Mouse (Mus musculus): ENCODE results near the gene Fads2. TPM values are rescaled to one million over a fixed set of nuclear protein-coding genes. Genes with fewer than 3 reads are reported as not detected.

Fads2 gene
- polyA plus RNA-seq, 1 experiment, result 91.5 TPM

- Histone ChIP-seq H3K27me3 (ENCODE audit: control insufficient read depth, insufficient read depth, low read length) (no peaks in the 10 kb centered on the region), H3K27ac (ENCODE audit: control insufficient read depth, insufficient read depth, low read depth, low read length) (no peak overlapping the region; the same call in 1 of the 2 replicates), H3K4me1 (ENCODE audit: control insufficient read depth, insufficient read depth, low read length) (no peaks in the 10 kb centered on the region), H3K4me3 (ENCODE audit: control insufficient read depth, low read depth, low read length) (no peak overlapping the region), H3K36me3 (ENCODE audit: control insufficient read depth, insufficient read depth, low read length) (no peaks in the 10 kb centered on the region)
- no peak for TF ChIP-seq POLR2A (IDR thresholded peaks at IDR 0.05; ENCODE audit: control insufficient read depth, low read depth, low read length)
- TF ChIP-seq CTCF (IDR thresholded peaks at IDR 0.05; ENCODE audit: control insufficient read depth, insufficient read depth, insufficient replicate concordance, low read depth, low read length), result no peak
These were observed 14.0 kb upstream of the Fads2 start for GRCm38 (mm10) chr19:10115373-10116158.

- H3K4me1 ChIP-seq (ENCODE audit: control insufficient read depth, insufficient read depth, low read length), result no peaks in the 10 kb centered on the region
- TF ChIP-seq POLR2A (IDR thresholded peaks at IDR 0.05; ENCODE audit: control insufficient read depth, low read depth, low read length), result no peak
- TF ChIP-seq CTCF (IDR thresholded peaks at IDR 0.05; ENCODE audit: control insufficient read depth, insufficient read depth, insufficient replicate concordance, low read depth, low read length), result no peak
- no peak overlapping the region for H3K4me3 ChIP-seq (ENCODE audit: control insufficient read depth, low read depth, low read length)
- H3K27me3 ChIP-seq (ENCODE audit: control insufficient read depth, insufficient read depth, low read length), result no peaks in the 10 kb centered on the region
- H3K27ac ChIP-seq (ENCODE audit: control insufficient read depth, insufficient read depth, low read depth, low read length), result no peak overlapping the region
- no peaks in the 10 kb centered on the region for H3K36me3 ChIP-seq (ENCODE audit: control insufficient read depth, insufficient read depth, low read length)
These were observed 11.4 kb upstream of the Fads2 start for GRCm38 (mm10) chr19:10112956-10113355.

GRCm38 (mm10) chr19:10108666-10109065 is 7.1 kb upstream of the Fads2 start:
- H3K4me1 ChIP-seq (ENCODE audit: control insufficient read depth, insufficient read depth, low read length), result no peaks in the 10 kb centered on the region
- no peak for TF ChIP-seq POLR2A (IDR thresholded peaks at IDR 0.05; ENCODE audit: control insufficient read depth, low read depth, low read length)
- TF ChIP-seq CTCF (IDR thresholded peaks at IDR 0.05; ENCODE audit: control insufficient read depth, insufficient read depth, insufficient replicate concordance, low read depth, low read length), result no peak
- H3K27ac ChIP-seq (ENCODE audit: control insufficient read depth, insufficient read depth, low read depth, low read length), result no peak overlapping the region
- H3K27me3 ChIP-seq (ENCODE audit: control insufficient read depth, insufficient read depth, low read length), result no peaks in the 10 kb centered on the region
- H3K36me3 ChIP-seq (ENCODE audit: control insufficient read depth, insufficient read depth, low read length), result no peaks in the 10 kb centered on the region
- H3K4me3 ChIP-seq (ENCODE audit: control insufficient read depth, low read depth, low read length), result no peak overlapping the region

GRCm38 (mm10) chr19:10108129-10108528 is 6.6 kb upstream of the Fads2 start:
- no peak overlapping the region for H3K4me3 ChIP-seq (ENCODE audit: control insufficient read depth, low read depth, low read length)
- no peaks in the 10 kb centered on the region for H3K36me3 ChIP-seq (ENCODE audit: control insufficient read depth, insufficient read depth, low read length)
- H3K4me1 ChIP-seq (ENCODE audit: control insufficient read depth, insufficient read depth, low read length), result no peaks in the 10 kb centered on the region
- H3K27ac ChIP-seq (ENCODE audit: control insufficient read depth, insufficient read depth, low read depth, low read length), result no peak overlapping the region
- TF ChIP-seq CTCF (IDR thresholded peaks at IDR 0.05; ENCODE audit: control insufficient read depth, insufficient read depth, insufficient replicate concordance, low read depth, low read length) (no peak), POLR2A (IDR thresholded peaks at IDR 0.05; ENCODE audit: control insufficient read depth, low read depth, low read length) (no peak)
- H3K27me3 ChIP-seq (ENCODE audit: control insufficient read depth, insufficient read depth, low read length), result no peaks in the 10 kb centered on the region

GRCm38 (mm10) chr19:10107051-10107611 is 5.6 kb upstream of the Fads2 start:
- Histone ChIP-seq H3K27me3 (ENCODE audit: control insufficient read depth, insufficient read depth, low read length) (no peaks in the 10 kb centered on the region), H3K4me3 (ENCODE audit: control insufficient read depth, low read depth, low read length) (no peak overlapping the region), H3K36me3 (ENCODE audit: control insufficient read depth, insufficient read depth, low read length) (no peaks in the 10 kb centered on the region), H3K27ac (ENCODE audit: control insufficient read depth, insufficient read depth, low read depth, low read length) (no peak overlapping the region), H3K4me1 (ENCODE audit: control insufficient read depth, insufficient read depth, low read length) (peaks cover under 1% of the 10 kb centered on the region; the same call in 1 of the 2 replicates)
- no peak for TF ChIP-seq CTCF (IDR thresholded peaks at IDR 0.05; ENCODE audit: control insufficient read depth, insufficient read depth, insufficient replicate concordance, low read depth, low read length)
- TF ChIP-seq POLR2A (IDR thresholded peaks at IDR 0.05; ENCODE audit: control insufficient read depth, low read depth, low read length), result no peak

- Histone ChIP-seq H3K27ac (ENCODE audit: control insufficient read depth, insufficient read depth, low read depth, low read length) (no peak overlapping the region; the same call in 1 of the 2 replicates), H3K4me3 (ENCODE audit: control insufficient read depth, low read depth, low read length) (no peak overlapping the region), H3K4me1 (ENCODE audit: control insufficient read depth, insufficient read depth, low read length) (peaks cover 2% of the 10 kb centered on the region; the same call in 1 of the 2 replicates), H3K27me3 (ENCODE audit: control insufficient read depth, insufficient read depth, low read length) (no peaks in the 10 kb centered on the region), H3K36me3 (ENCODE audit: control insufficient read depth, insufficient read depth, low read length) (no peaks in the 10 kb centered on the region)
- TF ChIP-seq CTCF (IDR thresholded peaks at IDR 0.05; ENCODE audit: control insufficient read depth, insufficient read depth, insufficient replicate concordance, low read depth, low read length) (no peak), POLR2A (IDR thresholded peaks at IDR 0.05; ENCODE audit: control insufficient read depth, low read depth, low read length) (no peak)
These were observed 5.1 kb upstream of the Fads2 start for GRCm38 (mm10) chr19:10106634-10107033.

- Histone ChIP-seq H3K4me1 (ENCODE audit: control insufficient read depth, insufficient read depth, low read length) (peaks cover 7% of the 10 kb centered on the region), H3K27me3 (ENCODE audit: control insufficient read depth, insufficient read depth, low read length) (no peaks in the 10 kb centered on the region), H3K27ac (ENCODE audit: control insufficient read depth, insufficient read depth, low read depth, low read length) (no peak overlapping the region), H3K36me3 (ENCODE audit: control insufficient read depth, insufficient read depth, low read length) (no peaks in the 10 kb centered on the region), H3K4me3 (ENCODE audit: control insufficient read depth, low read depth, low read length) (no peak overlapping the region)
- no peak for TF ChIP-seq POLR2A (IDR thresholded peaks at IDR 0.05; ENCODE audit: control insufficient read depth, low read depth, low read length)
- TF ChIP-seq CTCF (IDR thresholded peaks at IDR 0.05; ENCODE audit: control insufficient read depth, insufficient read depth, insufficient replicate concordance, low read depth, low read length), result no peak
These were observed 3.5 kb upstream of the Fads2 start for GRCm38 (mm10) chr19:10105034-10105493.

Measured in testis, adult 2 months (tissue).